Mouse (Mus musculus) CH12.LX (cell line): ENCODE data around the gene Prpsap2. TPM values are rescaled to one million over a fixed set of nuclear protein-coding genes. Genes with fewer than 3 reads are reported as not detected.

Source experiments
- DNase-seq: peaks from one replicate; pipeline ENCODE4 v3.0.0-alpha.2; 2013; ENCODE audit errors: extremely low read depth
- H3K27ac ChIP-seq: 2 replicates; pipeline ENCODE4 v1.5.1; 2012; ENCODE audit warnings: low read depth, mild to moderate bottlenecking, control low read depth, moderate library complexity; ENCODE audit not compliant: insufficient read depth
- H3K27me3 ChIP-seq: replicated peaks from 2 replicates; pipeline ENCODE3; 2012; ENCODE audit warnings: inconsistent platforms
- H3K36me3 ChIP-seq, 2 experiments: replicated peaks in 1 of 2; 2 replicates each; pipeline versions ENCODE3 to v1.6.1; 2012; ENCODE audit warnings: inconsistent platforms in 1 of 2, low read length in 1 of 2, mild to moderate bottlenecking in 1 of 2, mixed read lengths in 1 of 2, moderate library complexity in 1 of 2; ENCODE audit not compliant: control insufficient read depth in 1 of 2, insufficient read depth in 1 of 2
- H3K4me1 ChIP-seq, 2 experiments: 2 replicates each; pipeline ENCODE4 v1.6.1; 2012; ENCODE audit warnings: inconsistent platforms in 1 of 2, moderate library complexity in 1 of 2; ENCODE audit not compliant: insufficient read depth in 2 of 2, control insufficient read depth in 1 of 2
- H3K4me2 ChIP-seq: 2 replicates; pipeline ENCODE4 v1.6.1; 2012; ENCODE audit warnings: low read depth, mild to moderate bottlenecking, control low read depth; ENCODE audit not compliant: poor library complexity, insufficient read depth, severe bottlenecking
- H3K4me3 ChIP-seq, 3 experiments: fragments of 150-350 bp in 1 of 3; sonication (generic) in 1 of 3; replicated peaks in 1 of 3; 2 replicates each; pipeline versions ENCODE3 to v1.5.1; 2011 to 2012; ENCODE audit warnings: low read depth in 2 of 3, low read length in 2 of 3, mild to moderate bottlenecking in 2 of 3, moderate library complexity in 2 of 3, control low read depth in 1 of 3, improper control_type of control experiment in 1 of 3, inconsistent platforms in 1 of 3, mixed read lengths in 1 of 3; ENCODE audit not compliant: poor library complexity in 1 of 3
- H3K79me2 ChIP-seq: replicated peaks from 2 replicates; pipeline ENCODE4 v1.6.1; 2012; ENCODE audit warnings: mild to moderate bottlenecking, moderate library complexity; ENCODE audit not compliant: control insufficient read depth, poor library complexity, insufficient read depth, severe bottlenecking; ENCODE audit errors: extremely low read depth
- H3K9ac ChIP-seq: 2 replicates; pipeline ENCODE4 v1.6.1; 2012; ENCODE audit warnings: low read depth, mild to moderate bottlenecking, control low read depth, moderate library complexity; ENCODE audit not compliant: insufficient read depth
- H3K9me3 ChIP-seq: replicated peaks from 2 replicates; pipeline ENCODE3; 2012; ENCODE audit warnings: low read length, inconsistent platforms, mixed read lengths
- BHLHE40 ChIP-seq: IDR thresholded peaks from 2 replicates; pipeline ENCODE4 v1.6.1; 2011; ENCODE audit warnings: mild to moderate bottlenecking, low read depth, low read length, improper control_type of control experiment
- CHD1 ChIP-seq: IDR thresholded peaks from 2 replicates; pipeline ENCODE4 v1.6.1; 2012; ENCODE audit warnings: low read depth, low read length, improper control_type of control experiment, inconsistent platforms
- CTCF ChIP-seq, 2 experiments: IDR thresholded peaks in 1 of 2; conservative IDR thresholded peaks in 1 of 2; 2 replicates each; pipeline ENCODE4 v1.5.1; 2011 to 2012; ENCODE audit warnings: low read depth in 2 of 2, low read length in 2 of 2, improper control_type of control experiment in 1 of 2, inconsistent platforms in 1 of 2, mild to moderate bottlenecking in 1 of 2, moderate library complexity in 1 of 2
- ELF1 ChIP-seq: IDR thresholded peaks from 2 replicates; pipeline ENCODE4 v1.6.1; 2014; ENCODE audit warnings: low read depth, mild to moderate bottlenecking, inconsistent platforms, low read length, improper control_type of control experiment
- GABPA ChIP-seq: IDR thresholded peaks from 2 replicates; pipeline ENCODE4 v1.6.1; 2012; ENCODE audit warnings: low read depth, low read length, improper control_type of control experiment, inconsistent platforms; ENCODE audit not compliant: insufficient replicate concordance
- HCFC1 ChIP-seq: IDR thresholded peaks from 2 replicates; pipeline ENCODE4 v1.6.1; 2012; ENCODE audit warnings: low read depth, mild to moderate bottlenecking, inconsistent platforms, low read length, improper control_type of control experiment
- JUN ChIP-seq: IDR thresholded peaks from 2 replicates; pipeline ENCODE4 v1.6.1; 2011; ENCODE audit warnings: low read depth, mild to moderate bottlenecking, low read length, improper control_type of control experiment, moderate library complexity; ENCODE audit not compliant: insufficient read depth
- JUND ChIP-seq: conservative IDR thresholded peaks from 2 replicates; pipeline ENCODE4 v1.6.1; 2011; ENCODE audit warnings: low read depth, low read length, improper control_type of control experiment
- KAT2A ChIP-seq: IDR thresholded peaks from 2 replicates; pipeline ENCODE4 v1.6.1; 2012; ENCODE audit warnings: low read length, improper control_type of control experiment, inconsistent platforms; ENCODE audit not compliant: insufficient replicate concordance
- MAX ChIP-seq: IDR thresholded peaks from 2 replicates; pipeline ENCODE4 v1.6.1; 2011; ENCODE audit warnings: low read length, improper control_type of control experiment
- MAZ ChIP-seq: IDR thresholded peaks from 2 replicates; pipeline ENCODE4 v1.6.1; 2012; ENCODE audit warnings: low read depth, mild to moderate bottlenecking, inconsistent platforms, low read length, improper control_type of control experiment, moderate library complexity
- MEF2A ChIP-seq: IDR thresholded peaks from 2 replicates; pipeline ENCODE4 v1.6.1; 2014; ENCODE audit warnings: low read depth, mild to moderate bottlenecking, inconsistent platforms, low read length, improper control_type of control experiment, borderline replicate concordance
- MYC ChIP-seq: IDR thresholded peaks from 2 replicates; pipeline ENCODE4 v1.6.1; 2011; ENCODE audit warnings: low read depth, mild to moderate bottlenecking, improper control_type of control experiment, low read length
- NELFE ChIP-seq: IDR thresholded peaks from 2 replicates; pipeline ENCODE4 v1.6.1; 2011; ENCODE audit warnings: low read depth, low read length, improper control_type of control experiment
- NRF1 ChIP-seq: IDR thresholded peaks from 2 replicates; pipeline ENCODE4 v1.6.1; 2014; ENCODE audit warnings: low read depth, mild to moderate bottlenecking, inconsistent platforms, low read length, improper control_type of control experiment, moderate library complexity
- PAX5 ChIP-seq: IDR thresholded peaks from 2 replicates; pipeline ENCODE4 v1.6.1; 2012; ENCODE audit warnings: low read length, inconsistent platforms, mixed read lengths
- TBP ChIP-seq: conservative IDR thresholded peaks from 2 replicates; pipeline ENCODE4 v1.6.1; 2011; ENCODE audit warnings: low read depth, low read length, improper control_type of control experiment
- TCF12 ChIP-seq: IDR thresholded peaks from 2 replicates; pipeline ENCODE4 v1.6.1; 2014; ENCODE audit warnings: low read depth, mild to moderate bottlenecking, inconsistent platforms, low read length, improper control_type of control experiment
- UBTF ChIP-seq: IDR thresholded peaks from 2 replicates; pipeline ENCODE4 v1.6.1; 2012; ENCODE audit warnings: low read depth, mild to moderate bottlenecking, inconsistent platforms, low read length, improper control_type of control experiment, moderate library complexity
- USF2 ChIP-seq: conservative IDR thresholded peaks from 2 replicates; pipeline ENCODE4 v1.6.1; 2011; ENCODE audit warnings: low read depth, low read length, improper control_type of control experiment
- ZC3H11A ChIP-seq: IDR thresholded peaks from 2 replicates; pipeline ENCODE4 v1.6.1; 2012; ENCODE audit warnings: low read depth, mild to moderate bottlenecking, inconsistent platforms, low read length, improper control_type of control experiment
- ZKSCAN1 ChIP-seq: IDR thresholded peaks from 2 replicates; pipeline ENCODE4 v1.6.1; 2012; ENCODE audit warnings: low read depth, inconsistent platforms, low read length, improper control_type of control experiment, borderline replicate concordance
- dilution Hi-C: fragments of 300-500 bp; cut with MboI; formaldehyde crosslinking; loops from 2 replicates; pipeline ENCODE4 v1.14.3; 2020; ENCODE audit warnings: low sequenced_read_pairs; ENCODE audit not compliant: extremely low pct_unique_long_range_greater_than_20kb, extremely low pct_ligation_motif_present
- in situ Hi-C: fragments of 300-500 bp; cut with MboI; formaldehyde crosslinking; loops from 3 replicates; pipeline ENCODE4 v1.14.3; 2019; ENCODE audit warnings: low sequenced_read_pairs, low pct_ligation_motif_present, low pct_unique_long_range_greater_than_20kb, mixed read lengths
- polyA plus RNA-seq: library from polyadenylated mRNA; unstranded; fragments of >175 nt; gene quantifications from 2 replicates; pipeline ENCODE4 v1.2.1, GENCODE M21; 2012; ENCODE audit warnings: low read depth; ENCODE audit not compliant: insufficient read length
- total RNA-seq, 2 experiments: library from RNA; depleted of rRNA; stranded (reverse); fragments of 300-350 nt in 1 of 2; fragments of >200 nt in 1 of 2; gene quantifications; 2 replicates each; pipeline ENCODE4 v1.2.3; 2012 to 2014

The Prpsap2 gene
- total and polyA plus RNA-seq, 3 experiments: 67.5 to 150 (median 85.6) TPM

GRCm38 (mm10) chr11:61745781-61746180 is 16.1 kb downstream of the Prpsap2 start:
- Histone ChIP-seq H3K79me2 (no peaks in the 10 kb centered on the region; the same call in 1 of the 2 replicates), H3K9me3 (no peaks in the 10 kb centered on the region), H3K36me3 (peaks cover 65 to 91% of the 10 kb centered on the region in 2 experiments), H3K4me2 (no peak overlapping the region), H3K4me1 (peaks cover 0 to 7% of the 10 kb centered on the region in 2 experiments; a peak in 1 of 4 replicates), H3K27ac (no peak overlapping the region), H3K9ac (no peak overlapping the region), H3K4me3 (no peak overlapping the region), H3K27me3 (no peaks in the 10 kb centered on the region)
- DNase-seq: no peak
- dilution Hi-C loops (no loop called here), in situ Hi-C loops (no loop called here)
- TF ChIP-seq NELFE (no peak), MAZ (no peak), BHLHE40 (no peak), ZKSCAN1 (no peak), KAT2A (no peak), MYC (no peak), NRF1 (no peak)

- in situ Hi-C loops: no loop called here
- TF ChIP-seq CTCF (conservative IDR thresholded peaks at IDR 0.05 in 1 of 2, IDR thresholded peaks at IDR 0.05 in 1 of 2; ENCODE audit: low read depth in 2 of 2, low read length in 2 of 2) (peak; percentile 35 to 45; a peak in 3 of 4 replicates), PAX5 (no peak), CHD1 (no peak), UBTF (no peak), NELFE (no peak), TCF12 (no peak), NRF1 (no peak), BHLHE40 (no peak)
- peaks cover 64 to 90% of the 10 kb centered on the region in 2 experiments for H3K36me3 ChIP-seq
- DNase-seq: no peak
- H3K4me1 ChIP-seq: peaks cover 0 to 7% of the 10 kb centered on the region in 2 experiments; a peak in 1 of 4 replicates
- no peaks in the 10 kb centered on the region for H3K79me2 ChIP-seq
- no peak overlapping the region for H3K9ac ChIP-seq
- no peaks in the 10 kb centered on the region for H3K27me3 ChIP-seq
- dilution Hi-C loops: no loop called here
- H3K9me3 ChIP-seq: no peaks in the 10 kb centered on the region
- no peak overlapping the region for H3K4me2 ChIP-seq
- no peak overlapping the region for H3K27ac ChIP-seq
- no peak overlapping the region for H3K4me3 ChIP-seq
Observed at GRCm38 (mm10) chr11:61744460-61744859, 17.4 kb downstream of the Prpsap2 start.

GRCm38 (mm10) chr11:61743768-61744167 is 18.1 kb downstream of the Prpsap2 start:
- peaks cover 62 to 91% of the 10 kb centered on the region in 2 experiments for H3K36me3 ChIP-seq
- H3K79me2 ChIP-seq: no peaks in the 10 kb centered on the region
- H3K27ac ChIP-seq: no peak overlapping the region
- DNase-seq: no peak
- dilution Hi-C loops (no loop called here), in situ Hi-C loops (no loop called here)
- no peak overlapping the region for H3K4me2 ChIP-seq
- H3K4me1 ChIP-seq: peaks cover 0 to 7% of the 10 kb centered on the region in 2 experiments; a peak in 1 of 4 replicates
- TF ChIP-seq UBTF: no peak
- TF ChIP-seq ZC3H11A: no peak
- TF ChIP-seq MAX: no peak
- no peak for TF ChIP-seq JUN
- TF ChIP-seq USF2: no peak
- no peak for TF ChIP-seq TBP
- no peak for TF ChIP-seq NRF1
- no peak for TF ChIP-seq HCFC1
- TF ChIP-seq MEF2A: no peak
- no peak for TF ChIP-seq GABPA
- no peak for TF ChIP-seq ELF1
- no peak for TF ChIP-seq JUND
- no peak for TF ChIP-seq MYC
- H3K9ac ChIP-seq: no peak overlapping the region
- H3K4me3 ChIP-seq: no peak overlapping the region
- H3K27me3 ChIP-seq: no peaks in the 10 kb centered on the region
- no peaks in the 10 kb centered on the region for H3K9me3 ChIP-seq
